Mouse (Mus musculus) thymus, adult 2 months (tissue): ENCODE results near the gene Ttyh1.

Experiments
- CTCF ChIP-seq: fragments of 200-500 bp; IDR thresholded peaks from 2 replicates; pipeline ENCODE4 v1.5.1; 2012; ENCODE audit warnings: mild to moderate bottlenecking, control low read depth, low read length, moderate library complexity, borderline replicate concordance; ENCODE audit not compliant: control insufficient read depth, poor library complexity, insufficient read depth; ENCODE audit errors: extremely low read depth
- POLR2A ChIP-seq: fragments of 200-500 bp; IDR thresholded peaks from 2 replicates; pipeline ENCODE4 v1.6.1; 2012; ENCODE audit warnings: mild to moderate bottlenecking, low read length, control low read depth, moderate library complexity; ENCODE audit not compliant: control insufficient read depth, poor library complexity, insufficient read depth; ENCODE audit errors: extremely low read depth

DNA sequence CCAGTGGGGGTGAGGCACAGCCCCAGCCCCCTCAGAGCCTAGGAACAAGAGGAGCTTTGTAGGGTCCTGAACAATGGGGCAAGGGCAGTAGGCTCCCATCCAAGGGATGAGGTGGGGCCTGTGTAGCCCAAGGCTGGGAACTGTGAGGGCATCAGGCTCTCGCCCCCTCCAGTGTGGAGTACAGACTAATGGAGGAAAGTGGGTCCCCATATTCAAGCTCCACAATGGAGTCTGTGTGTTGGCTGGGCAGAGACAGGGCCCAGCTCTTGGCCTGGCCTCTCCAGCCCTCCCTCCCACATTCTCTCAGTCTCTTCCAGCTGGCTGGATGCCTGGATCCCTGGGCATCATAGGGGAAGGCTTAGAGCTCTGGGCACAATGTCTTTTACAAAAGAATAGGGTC, 4.5 kb downstream of the Ttyh1 start:
- TF ChIP-seq CTCF (no peak), POLR2A (no peak)
